Mouse (Mus musculus): ENCODE data around the gene Rasl11b. TPM values are rescaled to one million over a fixed set of nuclear protein-coding genes. Genes with fewer than 3 reads are reported as not detected.
A peak's percentile ranks its signal among the peaks of the same experiment; 100 is the strongest.

Gene Rasl11b
- polyA plus RNA-seq, 1 experiment from 2014 or later: 148 TPM

DNA sequence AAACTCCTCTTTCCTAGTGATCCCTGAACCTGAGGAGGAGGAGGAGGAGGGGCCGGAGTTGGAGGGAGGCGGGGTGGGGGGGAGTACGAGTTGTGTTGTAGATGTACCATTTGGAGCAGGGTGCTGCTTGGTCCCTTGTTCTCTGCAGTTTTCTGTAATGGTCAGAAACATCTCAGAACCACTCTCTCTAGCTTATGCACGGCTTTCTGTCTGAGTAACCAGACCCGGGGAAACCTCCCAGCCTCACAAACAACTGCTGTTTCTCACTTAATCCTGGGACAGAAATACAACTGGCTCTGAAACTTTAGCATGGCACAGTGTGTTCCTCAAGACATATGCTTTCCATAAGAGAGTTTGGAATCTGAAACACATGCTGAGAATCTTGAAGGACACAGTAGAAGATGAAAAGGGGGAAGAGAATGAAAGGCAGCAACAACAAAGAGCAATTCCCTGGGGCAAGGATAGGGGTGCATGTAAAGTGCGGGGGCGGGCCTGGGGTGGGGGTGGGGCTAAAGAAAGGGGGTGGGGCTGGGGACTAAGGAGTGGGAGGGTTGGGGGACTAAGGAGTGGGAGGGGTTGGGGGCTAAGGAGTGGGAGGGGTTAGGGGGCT, 19.5 kb downstream of the Rasl11b start:
- Histone ChIP-seq H3K27ac (peak overlapping the region; percentile 95), H3K4me2 (peak overlapping the region; percentile 50), H3K9me3 (no peaks in the 10 kb centered on the region), H3K9ac (no peak overlapping the region), H3K4me3 (peak overlapping the region; percentile 4; the same call in 1 of the 2 replicates), H3K27me3 (no peaks in the 10 kb centered on the region), H3K4me1 (peaks cover 66% of the 10 kb centered on the region), H3K36me3 (no peaks in the 10 kb centered on the region)
- WGBS: 1% methylated on average over 7 of the region's 7 CpGs
- ATAC-seq (ENCODE audit: insufficient number of reproducible peaks, insufficient read depth, low FRiP score, low TSS enrichment, low read depth): peak; percentile 45; the same call in 1 of the 2 replicates

DNA sequence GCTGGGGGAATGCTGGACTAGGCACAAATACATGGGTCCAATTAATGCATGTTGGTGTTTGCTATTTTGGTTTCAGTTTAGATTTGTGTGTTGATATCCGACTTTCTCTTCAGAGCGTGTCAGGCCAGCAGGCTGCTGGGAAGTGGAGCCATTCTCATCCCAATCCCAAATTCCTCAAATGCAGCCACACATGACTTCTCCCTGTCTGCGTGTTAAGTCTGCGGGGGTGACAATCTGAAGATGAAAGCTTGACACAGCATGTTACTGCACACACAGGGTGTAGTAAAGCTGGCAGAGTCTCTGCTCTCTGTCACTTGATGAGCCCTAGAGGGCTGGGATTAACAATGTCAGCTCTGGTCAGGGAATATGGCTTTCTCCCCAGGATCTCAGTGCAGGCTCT, 20.0 kb downstream of the Rasl11b start:
- Histone ChIP-seq H3K4me2 (peak overlapping the region; percentile 41), H3K36me3 (no peaks in the 10 kb centered on the region), H3K4me3 (peak overlapping the region; percentile 12; the same call in 1 of the 2 replicates), H3K27ac (peak overlapping the region; percentile 95), H3K9me3 (no peaks in the 10 kb centered on the region), H3K27me3 (no peaks in the 10 kb centered on the region), H3K9ac (peak overlapping the region; percentile 36; the same call in 1 of the 2 replicates), H3K4me1 (peaks cover 61% of the 10 kb centered on the region)
- peak; percentile 39; the same call in 1 of the 2 replicates for ATAC-seq (ENCODE audit: insufficient number of reproducible peaks, insufficient read depth, low FRiP score, low TSS enrichment, low read depth)
- WGBS: 8% methylated on average over 4 of the region's 4 CpGs

DNA sequence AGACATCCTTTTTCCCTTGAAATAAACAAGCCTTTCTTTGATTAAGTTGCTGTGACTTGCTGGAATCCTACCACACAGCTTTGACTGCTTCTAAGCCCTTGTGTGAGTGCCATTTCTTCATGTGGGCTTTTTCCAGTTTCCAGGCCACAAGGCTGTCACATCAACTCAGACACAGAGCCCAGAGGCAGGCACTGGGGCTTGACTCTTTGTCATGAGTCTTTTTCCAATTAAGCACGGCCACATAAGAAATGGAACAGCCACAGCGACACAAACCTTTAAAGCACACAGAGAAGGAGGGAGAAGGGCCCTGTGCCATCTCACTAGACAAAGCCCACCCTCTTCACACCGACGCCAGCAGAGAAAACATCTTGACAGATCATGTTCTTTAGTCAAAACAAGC, 23.4 kb downstream of the Rasl11b start:
- H3K4me2 ChIP-seq: no peak overlapping the region
- H3K27ac ChIP-seq: peak overlapping the region; percentile 58; the same call in 1 of the 2 replicates
- H3K9ac ChIP-seq: no peak overlapping the region
- H3K36me3 ChIP-seq: no peaks in the 10 kb centered on the region
- no peak overlapping the region for H3K4me3 ChIP-seq
- H3K4me1 ChIP-seq: peaks cover 41% of the 10 kb centered on the region
- H3K27me3 ChIP-seq: no peaks in the 10 kb centered on the region
- WGBS: 29% methylated on average over 4 of the region's 4 CpGs
- H3K9me3 ChIP-seq: no peaks in the 10 kb centered on the region
- no peak for ATAC-seq (ENCODE audit: insufficient number of reproducible peaks, insufficient read depth, low FRiP score, low TSS enrichment, low read depth)

- 84% methylated on average over 4 of the region's 4 CpGs for WGBS
- no peak for ATAC-seq (ENCODE audit: insufficient number of reproducible peaks, insufficient read depth, low FRiP score, low TSS enrichment, low read depth)
- H3K4me1 ChIP-seq: peaks cover 19% of the 10 kb centered on the region
- H3K4me2 ChIP-seq: no peak overlapping the region
- H3K36me3 ChIP-seq: no peaks in the 10 kb centered on the region
- no peak overlapping the region for H3K4me3 ChIP-seq
- H3K9me3 ChIP-seq: no peaks in the 10 kb centered on the region
- no peak overlapping the region for H3K27ac ChIP-seq
- no peaks in the 10 kb centered on the region for H3K27me3 ChIP-seq
- H3K9ac ChIP-seq: no peak overlapping the region
Measured at GRCm38 (mm10) chr5:74222626-74223025, 27.5 kb downstream of the Rasl11b start.

GRCm38 (mm10) chr5:74224480-74224879, 29.4 kb downstream of the Rasl11b start:
- H3K27ac ChIP-seq: no peak overlapping the region

DNA sequence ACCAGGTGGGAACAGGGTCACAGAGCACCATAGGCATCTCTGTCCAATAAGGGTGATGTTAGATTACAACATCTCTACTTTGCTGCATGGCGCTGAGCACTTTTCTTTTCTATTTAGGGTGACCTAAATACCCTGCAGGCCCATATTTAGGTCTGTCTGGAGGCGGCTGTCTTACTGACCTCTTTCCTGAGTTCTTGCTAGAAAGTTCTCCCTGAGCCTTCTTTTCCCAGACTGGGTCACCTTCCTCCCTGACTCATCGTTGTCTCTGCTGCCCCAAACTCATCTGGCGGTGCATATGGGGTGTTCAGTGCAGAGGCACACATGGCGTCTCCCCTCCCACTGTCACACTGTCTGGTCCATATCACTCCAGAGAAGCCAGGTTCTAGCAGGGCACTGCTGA, 31.1 kb downstream of the Rasl11b start:
- no peaks in the 10 kb centered on the region for H3K27me3 ChIP-seq
- no peak overlapping the region for H3K9ac ChIP-seq
- ATAC-seq (ENCODE audit: insufficient number of reproducible peaks, insufficient read depth, low FRiP score, low TSS enrichment, low read depth): no peak
- no peak overlapping the region for H3K27ac ChIP-seq
- peaks cover 13% of the 10 kb centered on the region for H3K4me1 ChIP-seq
- H3K36me3 ChIP-seq: no peaks in the 10 kb centered on the region
- H3K9me3 ChIP-seq: no peaks in the 10 kb centered on the region
- no peak overlapping the region for H3K4me3 ChIP-seq
- no peak overlapping the region for H3K4me2 ChIP-seq
- WGBS: 95% methylated on average over 5 of the region's 5 CpGs

More at GRCm38 (mm10) chr5:74224480-74224879, 29.4 kb downstream of the Rasl11b start:
- H3K4me2 ChIP-seq: no peak overlapping the region
- peaks cover 3% of the 10 kb centered on the region; the same call in 1 of the 2 replicates for H3K4me1 ChIP-seq
- no peak overlapping the region for H3K4me3 ChIP-seq
- ATAC-seq (ENCODE audit: insufficient number of reproducible peaks, insufficient read depth, low FRiP score, low TSS enrichment, low read depth): no peak
- no peaks in the 10 kb centered on the region for H3K9me3 ChIP-seq
- no peaks in the 10 kb centered on the region for H3K36me3 ChIP-seq
- H3K27me3 ChIP-seq: no peaks in the 10 kb centered on the region
- no peak overlapping the region for H3K9ac ChIP-seq
- 62% methylated on average over 6 of the region's 6 CpGs for WGBS

DNA sequence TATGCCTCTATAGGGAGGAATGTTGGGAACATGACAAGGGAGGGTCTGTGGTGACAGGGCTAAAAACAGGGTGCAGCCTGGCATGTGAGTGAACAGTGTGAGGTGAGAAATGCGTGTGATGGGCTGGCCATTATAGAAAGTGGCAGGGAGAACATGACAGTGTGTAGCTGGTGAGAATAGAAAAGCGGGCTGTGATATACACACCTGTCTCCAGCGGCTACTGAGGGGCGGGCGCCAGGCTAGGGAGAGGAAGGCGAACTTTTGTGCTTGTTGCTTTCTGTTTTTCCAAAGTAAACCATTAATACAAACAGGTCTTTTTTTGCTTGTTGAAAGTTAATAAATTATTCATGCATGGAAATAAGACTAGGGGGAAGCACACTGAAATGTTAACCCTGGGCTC, 32.3 kb downstream of the Rasl11b start:
- no peaks in the 10 kb centered on the region for H3K9me3 ChIP-seq
- ATAC-seq (ENCODE audit: insufficient number of reproducible peaks, insufficient read depth, low FRiP score, low TSS enrichment, low read depth): no peak
- H3K27ac ChIP-seq: no peak overlapping the region
- WGBS: 91% methylated on average over 6 of the region's 6 CpGs
- no peak overlapping the region for H3K9ac ChIP-seq
- H3K36me3 ChIP-seq: no peaks in the 10 kb centered on the region
- peaks cover 19% of the 10 kb centered on the region for H3K4me1 ChIP-seq
- no peak overlapping the region for H3K4me3 ChIP-seq
- no peaks in the 10 kb centered on the region for H3K27me3 ChIP-seq
- no peak overlapping the region for H3K4me2 ChIP-seq

DNA sequence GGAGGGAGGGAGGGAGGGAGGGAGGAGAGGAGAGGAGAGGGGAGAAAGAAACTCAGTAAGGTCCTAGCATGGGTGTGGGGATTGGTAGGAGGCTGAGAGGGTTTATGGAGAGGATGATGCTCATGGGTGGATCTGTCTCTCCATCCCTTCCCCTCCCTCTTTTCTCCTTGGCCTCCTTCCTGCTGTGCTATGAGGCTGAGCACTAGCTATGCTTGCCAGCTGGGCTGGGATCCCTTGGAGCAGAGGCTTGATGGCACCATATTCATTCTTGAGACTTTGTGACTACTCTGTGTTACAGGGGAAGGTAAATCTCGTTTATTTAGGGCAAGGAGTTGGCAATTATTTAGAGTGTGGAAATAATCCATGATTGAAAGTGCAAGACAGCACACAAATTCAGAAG, 33.9 kb downstream of the Rasl11b start:
- Histone ChIP-seq H3K27me3 (no peaks in the 10 kb centered on the region), H3K9me3 (no peaks in the 10 kb centered on the region), H3K9ac (no peak overlapping the region), H3K27ac (no peak overlapping the region), H3K4me3 (no peak overlapping the region), H3K4me1 (peaks cover 19% of the 10 kb centered on the region), H3K4me2 (no peak overlapping the region), H3K36me3 (no peaks in the 10 kb centered on the region)
- no peak for ATAC-seq (ENCODE audit: insufficient number of reproducible peaks, insufficient read depth, low FRiP score, low TSS enrichment, low read depth)
- 56% methylated on average over 1 of the region's 1 CpGs for WGBS

DNA sequence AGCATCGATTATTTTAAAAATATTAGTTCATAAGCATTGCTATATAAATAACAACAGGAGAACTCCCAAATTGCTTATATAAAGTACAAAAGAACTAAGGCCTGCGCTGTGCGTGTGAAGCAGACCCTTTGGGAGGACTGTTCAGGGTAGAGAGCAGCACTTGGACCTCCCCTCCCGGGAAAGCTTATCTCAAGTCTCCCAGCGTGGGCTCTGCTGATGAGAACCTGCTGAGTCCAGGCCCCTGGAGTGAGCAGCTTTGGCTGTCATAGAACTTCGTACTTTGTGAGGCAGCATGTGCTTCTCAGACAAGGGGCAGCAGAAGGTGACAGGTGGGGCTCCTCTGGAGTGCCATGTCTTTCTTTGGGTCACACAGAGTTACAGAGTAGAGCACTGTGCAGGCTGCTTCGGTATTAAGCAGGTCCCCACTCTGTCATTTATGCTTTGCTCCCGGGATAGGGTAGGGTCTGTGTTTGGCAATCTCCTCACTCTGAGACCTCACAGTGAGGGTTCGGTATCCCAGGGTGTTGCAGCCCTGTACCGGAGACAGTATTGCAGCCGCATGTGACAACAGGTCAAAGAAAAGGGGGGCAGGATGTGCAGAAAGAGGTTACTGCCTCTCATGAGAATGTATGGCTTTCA, 34.8 kb downstream of the Rasl11b start:
- ATAC-seq (ENCODE audit: insufficient number of reproducible peaks, insufficient read depth, low FRiP score, low TSS enrichment, low read depth): no peak
- WGBS: 67% methylated on average over 11 of the region's 11 CpGs
- no peak overlapping the region for H3K9ac ChIP-seq
- H3K4me1 ChIP-seq: peaks cover 17% of the 10 kb centered on the region
- H3K4me3 ChIP-seq: no peak overlapping the region
- no peak overlapping the region for H3K4me2 ChIP-seq
- H3K27me3 ChIP-seq: no peaks in the 10 kb centered on the region
- H3K36me3 ChIP-seq: no peaks in the 10 kb centered on the region
- H3K9me3 ChIP-seq: no peaks in the 10 kb centered on the region
- no peak overlapping the region for H3K27ac ChIP-seq

DNA sequence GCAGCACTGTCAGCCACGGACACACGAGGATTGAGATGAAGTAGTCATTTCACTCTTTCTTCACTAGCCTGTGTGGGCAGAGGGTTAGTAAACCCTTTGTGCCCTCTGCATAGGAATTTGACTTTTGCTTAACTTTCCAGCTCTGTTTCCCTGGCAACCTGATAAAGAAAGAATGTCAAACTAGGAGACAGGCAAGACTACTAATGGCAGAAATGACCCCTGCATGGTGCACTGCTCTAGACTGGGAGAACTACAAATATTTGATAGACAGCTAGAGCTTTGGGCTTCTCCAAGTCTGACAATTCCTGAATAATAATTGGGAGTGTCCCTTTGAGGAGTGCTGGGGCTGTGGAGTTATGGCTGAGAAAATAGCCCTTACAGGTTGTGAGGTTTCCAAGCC, 35.4 kb downstream of the Rasl11b start:
- H3K27ac ChIP-seq: no peak overlapping the region
- no peak overlapping the region for H3K9ac ChIP-seq
- H3K4me2 ChIP-seq: no peak overlapping the region
- 78% methylated on average over 2 of the region's 2 CpGs for WGBS
- ATAC-seq (ENCODE audit: insufficient number of reproducible peaks, insufficient read depth, low FRiP score, low TSS enrichment, low read depth): no peak
- H3K4me3 ChIP-seq: no peak overlapping the region
- H3K27me3 ChIP-seq: no peaks in the 10 kb centered on the region
- no peaks in the 10 kb centered on the region for H3K36me3 ChIP-seq
- no peaks in the 10 kb centered on the region for H3K9me3 ChIP-seq
- peaks cover 17% of the 10 kb centered on the region for H3K4me1 ChIP-seq

DNA sequence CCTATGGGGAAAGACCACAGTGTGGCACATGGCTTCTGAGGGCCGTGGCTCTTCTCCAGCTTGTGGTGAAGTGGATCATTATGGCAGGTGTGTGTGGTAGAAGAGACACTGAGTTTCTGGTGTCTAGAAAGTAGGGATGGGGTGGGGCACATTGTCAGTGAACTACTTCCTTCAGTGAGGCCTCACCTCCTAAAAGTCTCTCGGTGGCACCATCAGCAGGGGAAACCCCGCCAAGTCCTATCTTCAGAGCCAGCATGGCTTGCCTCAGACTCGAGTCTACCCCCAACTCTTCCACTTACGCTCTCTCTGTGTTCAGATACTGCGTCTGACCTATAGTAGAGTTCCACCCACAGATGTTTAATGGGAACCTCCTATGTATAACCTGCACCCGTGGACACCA, 38.7 kb downstream of the Rasl11b start:
- no peak overlapping the region for H3K4me3 ChIP-seq
- H3K27me3 ChIP-seq: no peaks in the 10 kb centered on the region
- no peak overlapping the region for H3K4me2 ChIP-seq
- no peak for ATAC-seq (ENCODE audit: insufficient number of reproducible peaks, insufficient read depth, low FRiP score, low TSS enrichment, low read depth)
- H3K4me1 ChIP-seq: peaks cover 17% of the 10 kb centered on the region
- no peaks in the 10 kb centered on the region for H3K9me3 ChIP-seq
- H3K36me3 ChIP-seq: no peaks in the 10 kb centered on the region
- 91% methylated on average over 7 of the region's 7 CpGs for WGBS
- no peak overlapping the region for H3K9ac ChIP-seq
- no peak overlapping the region for H3K27ac ChIP-seq

GRCm38 (mm10) chr5:74239369-74239768, 44.3 kb downstream of the Rasl11b start:
- WGBS: 87% methylated on average over 1 of the region's 1 CpGs
- Histone ChIP-seq H3K4me2 (no peak overlapping the region), H3K36me3 (no peaks in the 10 kb centered on the region), H3K9me3 (no peaks in the 10 kb centered on the region), H3K4me1 (peaks cover 21% of the 10 kb centered on the region; the same call in 1 of the 2 replicates), H3K27me3 (no peaks in the 10 kb centered on the region), H3K9ac (no peak overlapping the region), H3K27ac (no peak overlapping the region), H3K4me3 (no peak overlapping the region)
- ATAC-seq (ENCODE audit: insufficient number of reproducible peaks, insufficient read depth, low FRiP score, low TSS enrichment, low read depth): no peak

Data from embryonic facial prominence, embryonic 13.5 days (tissue).